Mouse (Mus musculus) hindbrain, embryonic 12.5 days (tissue): Measurements from ENCODE around the gene Cwf19l1. TPM values are rescaled to one million over a fixed set of nuclear protein-coding genes. Genes with fewer than 3 reads are reported as not detected.
A peak's percentile ranks its signal among the peaks of the same experiment; 100 is the strongest.

ENCODE experiments used
- ATAC-seq: fragments of 200-750 bp; cut with Nextera tagmentation; 2 replicates; pipeline ENCODE4 v1.8.0; 2017; ENCODE audit warnings: moderate TSS enrichment; ENCODE audit not compliant: low FRiP score
- H3K27ac ChIP-seq: fragments of 300-500 bp; sonication (generic); 2 replicates; pipeline ENCODE4 v1.5.1; 2016; ENCODE audit warnings: mild to moderate bottlenecking
- H3K27me3 ChIP-seq: fragments of 300-500 bp; sonication (generic); 2 replicates; pipeline ENCODE4 v1.6.1; 2016; ENCODE audit warnings: mild to moderate bottlenecking
- H3K36me3 ChIP-seq: fragments of 300-500 bp; sonication (generic); 2 replicates; pipeline ENCODE4 v1.6.1; 2016; ENCODE audit warnings: mild to moderate bottlenecking
- H3K4me1 ChIP-seq: fragments of 300-500 bp; sonication (generic); 2 replicates; pipeline ENCODE4 v1.6.1; 2016
- H3K4me2 ChIP-seq: fragments of 300-500 bp; sonication (generic); replicated peaks from 2 replicates; pipeline ENCODE4 v1.6.1; 2016; ENCODE audit warnings: mild to moderate bottlenecking
- H3K4me3 ChIP-seq: fragments of 300-500 bp; sonication (generic); 2 replicates; pipeline ENCODE4 v1.5.1; 2016; ENCODE audit warnings: mild to moderate bottlenecking
- H3K9ac ChIP-seq: fragments of 300-500 bp; sonication (generic); 2 replicates; pipeline ENCODE4 v1.6.1; 2016; ENCODE audit warnings: mild to moderate bottlenecking, moderate library complexity
- H3K9me3 ChIP-seq: fragments of 300-500 bp; sonication (generic); replicated peaks from 2 replicates; pipeline ENCODE4 v1.6.1; 2016; ENCODE audit warnings: mild to moderate bottlenecking
- WGBS: fragments of 180-500 bp; shearing (Covaris S2); methylation state at CpG from one replicate; pipeline ENCODE4 v1.1.7; 2016; 5-methylcytosine and 5-hydroxymethylcytosine counted together
- polyA plus RNA-seq: library from polyadenylated mRNA; unstranded; fragments of >200 nt; fragmentation: Nextera tagmentation; extraction: Ambion mirVana; gene quantifications from 2 replicates; pipeline ENCODE4 v1.2.1, GENCODE M21; 2016

The Cwf19l1 gene
- polyA plus RNA-seq, 1 experiment from 2014 or later = 35.6 TPM

DNA sequence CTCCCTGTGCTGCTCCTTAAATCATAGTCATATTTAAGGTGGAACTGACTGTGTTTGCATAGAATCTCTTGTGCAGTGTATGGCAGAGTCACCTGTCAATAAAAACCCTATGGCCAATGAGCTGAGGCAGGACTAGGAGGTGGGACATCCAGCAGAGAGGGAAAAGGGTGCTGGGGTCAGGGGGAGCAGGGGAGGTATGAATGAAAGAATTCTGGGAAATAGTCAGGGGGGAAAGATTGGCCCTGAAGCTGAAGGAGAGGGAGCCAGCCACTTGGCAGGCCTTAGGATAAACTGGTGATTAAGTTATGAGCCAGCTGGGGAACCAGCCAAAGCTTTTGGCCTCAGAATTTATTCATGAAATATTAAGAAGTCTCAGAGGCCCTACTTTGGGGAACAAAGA, 26.7 kb downstream of the Cwf19l1 start:
- Histone ChIP-seq H3K4me1 (peaks cover 21% of the 10 kb centered on the region), H3K9me3 (no peaks in the 10 kb centered on the region), H3K27me3 (no peaks in the 10 kb centered on the region), H3K36me3 (peaks cover 41% of the 10 kb centered on the region), H3K4me3 (no peak overlapping the region), H3K9ac (no peak overlapping the region), H3K27ac (no peak overlapping the region), H3K4me2 (no peak overlapping the region)
- ATAC-seq = no peak

DNA sequence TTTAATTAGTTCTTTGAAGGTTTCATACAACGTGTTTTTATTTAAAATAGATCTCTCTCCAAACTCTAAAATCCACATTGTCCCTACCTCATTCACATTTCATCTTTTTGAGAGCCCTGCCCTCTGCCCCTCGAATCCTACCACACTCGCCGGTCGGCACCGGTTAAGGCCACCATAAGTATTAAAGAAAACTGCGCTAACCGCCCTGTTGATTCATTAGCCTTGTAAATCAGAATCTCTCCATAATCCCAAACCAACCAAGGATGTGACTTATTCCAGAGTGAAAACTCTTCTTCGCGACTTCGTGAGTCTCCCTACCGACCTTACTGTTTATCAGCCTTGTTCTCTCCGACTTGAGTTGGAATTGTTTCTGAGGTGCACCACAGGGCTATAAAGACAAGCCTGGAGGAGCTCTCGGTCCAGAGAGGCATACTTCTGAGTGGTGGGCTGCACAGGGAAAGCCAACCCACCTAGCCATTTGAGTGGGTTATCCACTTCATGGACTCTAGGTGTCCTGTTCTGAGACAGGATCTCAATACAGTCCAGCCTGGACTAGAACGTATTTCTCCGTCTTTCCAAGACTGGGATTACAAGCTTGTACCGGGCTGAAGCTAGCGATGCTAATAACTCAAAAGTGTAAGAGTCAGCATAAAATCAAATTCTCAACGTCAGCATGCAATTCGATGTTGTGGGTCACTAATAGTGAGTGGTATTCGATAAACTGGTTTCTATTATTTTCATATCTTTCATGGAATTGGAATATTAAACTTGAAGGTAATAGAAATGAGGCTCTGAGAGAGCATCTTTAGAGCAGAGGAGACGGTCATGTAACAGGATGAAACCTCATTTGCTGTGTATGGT, 27.8 kb downstream of the Cwf19l1 start:
- Histone ChIP-seq H3K9me3 (no peaks in the 10 kb centered on the region), H3K27me3 (no peaks in the 10 kb centered on the region), H3K4me1 (peaks cover 21% of the 10 kb centered on the region), H3K4me3 (peak overlapping the region; percentile 88), H3K4me2 (peak overlapping the region; percentile 78), H3K9ac (peak overlapping the region; percentile 96), H3K27ac (peak overlapping the region; percentile 44; the same call in 1 of the 2 replicates), H3K36me3 (peaks cover 30% of the 10 kb centered on the region)
- 29% methylated on average over 22 of the region's 22 CpGs for WGBS
- ATAC-seq = peak; percentile 73

DNA sequence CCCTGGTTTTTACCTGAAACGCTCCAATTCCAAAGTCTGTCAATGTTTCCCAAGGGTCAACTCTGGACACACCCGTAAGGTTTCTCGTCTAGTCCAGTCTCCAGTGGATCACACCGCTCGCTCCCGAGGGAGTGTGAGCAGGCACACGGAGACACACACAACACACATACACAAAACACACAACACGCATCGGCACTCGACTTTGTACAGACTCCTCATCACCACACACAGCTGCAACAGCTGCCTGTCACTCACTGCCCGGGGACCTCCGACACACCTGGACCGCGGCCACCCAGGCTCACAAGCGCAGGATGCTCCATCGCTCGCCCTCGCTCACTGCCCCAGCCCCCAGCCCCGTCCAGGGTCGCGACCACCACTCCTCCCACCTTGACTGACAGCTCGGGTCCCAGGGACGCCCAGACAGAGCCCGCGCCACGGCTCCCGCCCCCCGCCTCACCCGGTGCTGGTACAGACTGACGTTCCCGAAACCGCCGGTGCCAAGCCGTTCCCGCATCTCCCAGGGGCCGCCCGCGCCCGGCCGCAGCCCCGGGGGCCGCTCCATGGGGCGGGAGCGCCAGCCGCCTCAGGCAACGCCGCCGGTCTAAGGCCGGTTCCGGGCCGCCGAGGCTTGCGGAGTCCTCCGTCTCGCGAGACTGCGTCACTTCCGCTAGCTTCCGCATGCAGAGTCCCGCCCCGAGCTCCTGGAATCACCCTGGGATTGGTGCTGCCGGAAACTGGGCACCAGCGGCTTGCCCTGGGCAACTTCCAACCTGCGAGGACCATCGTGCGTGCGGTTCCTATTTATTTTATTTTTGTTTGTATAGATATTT, 28.6 kb downstream of the Cwf19l1 start, which contains the start of gene Chuk:
Gene Chuk, minus strand, starts transcription at position 650 of the 830 bp plus-strand sequence.
- H3K9ac ChIP-seq = peak within 1 kb of the TSS; percentile 96
- peaks cover 23% of the 10 kb centered on the region for H3K36me3 ChIP-seq
- ATAC-seq = peak; percentile 97
- no peaks in the 10 kb centered on the region for H3K9me3 ChIP-seq
- H3K4me2 ChIP-seq = peak within 1 kb of the TSS; percentile 78
- H3K4me1 ChIP-seq = peaks cover 21% of the 10 kb centered on the region
- H3K27me3 ChIP-seq = no peaks in the 10 kb centered on the region
- H3K4me3 ChIP-seq = peak within 1 kb of the TSS; percentile 88
- H3K27ac ChIP-seq = peak within 1 kb of the TSS; percentile 72
- WGBS = 1% methylated on average over 67 of the region's 67 CpGs

DNA sequence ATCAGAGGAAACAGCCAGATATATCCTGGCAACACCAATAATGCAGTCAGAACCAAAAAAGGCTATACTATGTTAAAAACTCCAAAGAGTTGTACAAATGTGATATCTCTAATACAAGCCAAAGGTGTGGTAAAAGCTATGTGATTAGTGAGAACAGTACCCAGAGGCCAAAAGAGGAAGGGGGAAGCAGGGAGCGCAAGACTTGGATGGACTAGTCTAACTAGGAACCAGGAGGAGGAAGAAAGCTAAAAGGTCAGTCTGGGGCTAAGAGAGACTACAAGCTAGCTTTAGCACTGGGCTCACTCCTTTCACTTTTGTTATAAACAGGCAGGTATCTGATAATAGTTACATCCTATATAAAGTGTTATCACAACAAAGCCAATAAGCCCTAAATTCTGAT, 31.3 kb downstream of the Cwf19l1 start:
- peaks cover 12% of the 10 kb centered on the region for H3K36me3 ChIP-seq
- no peak for ATAC-seq
- H3K4me1 ChIP-seq = peaks cover 21% of the 10 kb centered on the region
- H3K9ac ChIP-seq = no peak overlapping the region
- no peak overlapping the region for H3K27ac ChIP-seq
- H3K4me2 ChIP-seq = no peak overlapping the region
- H3K27me3 ChIP-seq = no peaks in the 10 kb centered on the region
- no peak overlapping the region for H3K4me3 ChIP-seq
- 91% methylated on average over 1 of the region's 1 CpGs for WGBS
- H3K9me3 ChIP-seq = no peaks in the 10 kb centered on the region

DNA sequence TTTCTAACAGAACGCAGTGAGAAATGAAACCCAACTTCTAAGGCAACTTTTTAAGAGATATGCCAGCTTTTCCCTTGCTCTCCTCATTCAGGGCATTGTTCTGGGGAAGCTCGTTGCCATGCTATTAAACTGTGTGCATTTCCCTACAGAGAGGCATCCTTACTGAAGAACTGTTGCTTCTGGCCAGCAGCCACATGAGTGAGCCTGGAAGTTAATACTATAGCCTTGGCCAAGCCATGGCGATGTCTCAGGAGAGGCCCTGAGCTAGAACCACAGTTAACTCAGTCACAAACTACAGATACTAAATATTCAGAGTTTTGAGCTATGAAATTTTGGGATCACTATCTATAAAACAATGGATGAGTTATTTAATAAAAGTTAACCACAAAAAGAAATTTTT, 32.7 kb downstream of the Cwf19l1 start:
- ATAC-seq = no peak
- H3K27me3 ChIP-seq = no peaks in the 10 kb centered on the region
- H3K9ac ChIP-seq = no peak overlapping the region
- H3K4me3 ChIP-seq = no peak overlapping the region
- no peaks in the 10 kb centered on the region for H3K9me3 ChIP-seq
- 96% methylated on average over 3 of the region's 3 CpGs for WGBS
- H3K27ac ChIP-seq = no peak overlapping the region
- no peak overlapping the region for H3K4me2 ChIP-seq
- H3K36me3 ChIP-seq = peaks cover 12% of the 10 kb centered on the region
- peaks cover 19% of the 10 kb centered on the region for H3K4me1 ChIP-seq

DNA sequence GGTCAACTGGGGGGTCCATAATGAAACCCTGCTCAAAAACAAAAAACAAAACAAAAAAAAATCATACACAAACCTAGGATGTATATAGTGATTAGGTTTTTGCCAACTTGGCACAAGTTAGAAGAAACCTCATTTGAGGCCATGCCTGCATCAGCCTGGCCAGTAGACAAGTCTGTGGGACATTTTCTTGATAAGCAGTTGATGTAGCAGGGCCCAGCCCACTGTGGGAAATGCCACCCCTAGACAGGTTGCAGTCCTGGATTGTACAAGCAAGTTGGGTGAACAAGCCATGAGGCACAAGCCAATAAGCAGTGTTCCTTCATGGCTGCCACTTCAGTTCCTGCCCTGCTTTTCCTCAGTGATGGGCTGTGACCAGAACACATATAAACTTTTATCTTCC, 34.8 kb downstream of the Cwf19l1 start:
- H3K27me3 ChIP-seq = no peaks in the 10 kb centered on the region
- H3K9me3 ChIP-seq = no peaks in the 10 kb centered on the region
- H3K4me3 ChIP-seq = no peak overlapping the region
- H3K27ac ChIP-seq = no peak overlapping the region
- H3K4me2 ChIP-seq = no peak overlapping the region
- ATAC-seq = no peak
- no peak overlapping the region for H3K9ac ChIP-seq
- peaks cover 25% of the 10 kb centered on the region for H3K36me3 ChIP-seq
- peaks cover 7% of the 10 kb centered on the region for H3K4me1 ChIP-seq

DNA sequence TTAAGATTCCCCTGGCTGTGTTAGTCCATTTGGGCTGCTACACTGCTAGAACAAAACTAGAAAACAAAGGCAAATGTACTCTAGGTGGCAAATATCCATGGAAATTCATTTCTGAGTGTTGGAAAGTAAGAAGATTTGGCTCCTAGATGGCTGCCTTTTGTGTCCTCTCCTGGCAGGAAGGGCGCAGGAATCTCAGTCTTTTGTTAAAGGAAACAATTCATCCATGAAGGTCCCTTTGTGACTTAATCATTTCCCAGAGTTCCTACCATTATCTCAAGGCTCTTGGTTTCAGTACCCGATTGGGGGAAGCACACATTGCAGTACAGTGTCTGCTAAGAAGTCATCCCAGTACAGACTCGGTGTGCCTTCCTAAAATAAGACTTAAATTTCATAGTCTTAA, 49.4 kb downstream of the Cwf19l1 start:
- H3K4me3 ChIP-seq = no peak overlapping the region
- no peak overlapping the region for H3K4me2 ChIP-seq
- ATAC-seq = no peak
- H3K36me3 ChIP-seq = peaks cover 56% of the 10 kb centered on the region
- 27% methylated on average over 3 of the region's 3 CpGs for WGBS
- H3K9me3 ChIP-seq = no peaks in the 10 kb centered on the region
- H3K4me1 ChIP-seq = no peaks in the 10 kb centered on the region
- H3K27me3 ChIP-seq = no peaks in the 10 kb centered on the region
- no peak overlapping the region for H3K27ac ChIP-seq
- no peak overlapping the region for H3K9ac ChIP-seq

DNA sequence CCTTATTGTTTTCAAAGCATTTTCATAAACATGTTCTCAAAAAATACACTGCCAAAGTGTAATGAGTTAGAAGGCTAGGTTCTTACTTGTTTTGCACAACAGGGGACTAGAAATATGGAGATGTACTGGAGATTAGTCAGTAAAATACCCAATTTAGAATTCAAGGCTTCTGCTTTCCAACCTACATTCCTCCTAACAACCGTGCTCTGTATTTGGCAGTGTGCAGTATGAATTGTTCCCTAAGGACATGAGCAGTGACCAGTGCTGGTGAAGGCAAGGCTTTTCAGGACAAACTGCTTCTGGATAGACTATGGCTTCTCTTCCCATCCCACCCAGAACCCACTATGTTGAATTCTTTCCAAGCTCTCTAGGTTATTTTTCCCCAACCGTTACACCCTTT, 54.8 kb downstream of the Cwf19l1 start:
- H3K9ac ChIP-seq = no peak overlapping the region
- no peak overlapping the region for H3K4me3 ChIP-seq
- ATAC-seq = no peak
- WGBS = 92% methylated on average over 2 of the region's 2 CpGs
- no peak overlapping the region for H3K4me2 ChIP-seq
- no peaks in the 10 kb centered on the region for H3K9me3 ChIP-seq
- no peaks in the 10 kb centered on the region for H3K27me3 ChIP-seq
- no peaks in the 10 kb centered on the region for H3K4me1 ChIP-seq
- H3K27ac ChIP-seq = no peak overlapping the region
- H3K36me3 ChIP-seq = peaks cover 59% of the 10 kb centered on the region

DNA sequence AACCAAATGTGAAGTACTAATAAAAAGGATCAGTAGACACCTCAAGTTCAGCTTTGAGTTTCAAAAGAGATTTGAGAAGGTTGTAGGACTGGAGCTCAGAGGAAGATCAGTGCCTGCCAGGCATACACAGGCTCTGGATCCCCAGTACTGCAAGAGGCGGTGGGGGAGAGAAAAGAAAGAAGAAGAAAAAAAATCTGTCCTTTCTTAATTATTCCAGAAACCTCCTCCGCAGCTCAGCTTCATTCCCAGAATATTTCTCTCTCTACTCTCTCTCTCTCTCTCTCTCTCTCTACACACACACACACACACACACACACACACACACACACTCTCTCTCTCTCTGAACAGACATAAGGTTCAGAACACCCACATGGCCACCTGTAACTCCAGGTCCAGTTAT, 55.7 kb downstream of the Cwf19l1 start:
- Histone ChIP-seq H3K9me3 (no peaks in the 10 kb centered on the region), H3K4me3 (no peak overlapping the region), H3K4me1 (no peaks in the 10 kb centered on the region), H3K27me3 (no peaks in the 10 kb centered on the region), H3K36me3 (peaks cover 59% of the 10 kb centered on the region), H3K4me2 (no peak overlapping the region), H3K9ac (no peak overlapping the region), H3K27ac (no peak overlapping the region)
- ATAC-seq = no peak
- WGBS = 83% methylated on average over 2 of the region's 2 CpGs

DNA sequence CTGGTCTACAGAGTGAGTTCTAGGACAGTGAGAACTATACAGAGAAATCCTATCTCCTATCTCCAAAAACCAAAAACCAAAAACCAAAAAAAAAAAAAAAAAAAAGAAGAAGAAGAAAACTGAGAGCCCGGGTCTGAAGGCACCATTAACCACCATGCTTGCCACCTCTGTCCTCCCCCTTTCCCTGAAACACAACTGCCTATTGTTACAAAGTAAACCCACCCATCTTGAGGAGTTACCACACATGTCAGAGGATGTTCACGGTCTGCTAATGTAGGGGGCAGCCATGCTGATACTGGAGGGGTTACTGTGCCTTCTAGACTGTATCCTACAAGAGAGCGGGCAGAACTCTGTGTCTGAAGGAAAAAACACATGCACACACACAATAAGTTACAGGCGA, 58.7 kb downstream of the Cwf19l1 start:
- no peak overlapping the region for H3K9ac ChIP-seq
- 85% methylated on average over 4 of the region's 4 CpGs for WGBS

DNA sequence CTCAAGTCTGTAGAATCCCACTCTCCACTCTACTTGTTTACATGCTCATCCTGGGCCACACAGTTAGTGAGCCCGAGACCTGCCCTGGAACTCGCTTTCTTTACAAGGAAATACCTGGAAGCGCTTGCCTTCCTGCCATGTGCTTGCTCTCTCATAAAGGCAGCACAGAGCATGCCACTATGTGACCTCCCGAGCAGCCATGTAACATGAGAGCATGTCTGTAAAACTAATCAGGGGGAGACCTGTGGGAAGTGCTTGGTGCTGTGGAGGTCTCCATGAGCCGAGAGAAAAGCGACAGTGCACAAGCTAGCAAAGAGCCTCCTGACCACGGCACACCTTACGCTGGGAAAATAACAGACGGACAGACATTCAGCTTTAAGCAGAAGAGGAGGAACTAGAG, 59.2 kb downstream of the Cwf19l1 start:
- Histone ChIP-seq H3K4me1 (no peaks in the 10 kb centered on the region), H3K9me3 (no peaks in the 10 kb centered on the region), H3K4me3 (no peak overlapping the region), H3K4me2 (no peak overlapping the region), H3K9ac (no peak overlapping the region), H3K27ac (no peak overlapping the region), H3K36me3 (peaks cover 44% of the 10 kb centered on the region), H3K27me3 (no peaks in the 10 kb centered on the region)
- 74% methylated on average over 9 of the region's 9 CpGs for WGBS
- ATAC-seq = no peak

More for the DNA sequence above, 58.7 kb downstream of the Cwf19l1 start:
- H3K4me3 ChIP-seq = no peak overlapping the region
- no peak overlapping the region for H3K27ac ChIP-seq
- no peak overlapping the region for H3K4me2 ChIP-seq
- no peaks in the 10 kb centered on the region for H3K9me3 ChIP-seq
- H3K27me3 ChIP-seq = no peaks in the 10 kb centered on the region
- H3K4me1 ChIP-seq = no peaks in the 10 kb centered on the region
- peaks cover 47% of the 10 kb centered on the region for H3K36me3 ChIP-seq
- ATAC-seq = no peak

DNA sequence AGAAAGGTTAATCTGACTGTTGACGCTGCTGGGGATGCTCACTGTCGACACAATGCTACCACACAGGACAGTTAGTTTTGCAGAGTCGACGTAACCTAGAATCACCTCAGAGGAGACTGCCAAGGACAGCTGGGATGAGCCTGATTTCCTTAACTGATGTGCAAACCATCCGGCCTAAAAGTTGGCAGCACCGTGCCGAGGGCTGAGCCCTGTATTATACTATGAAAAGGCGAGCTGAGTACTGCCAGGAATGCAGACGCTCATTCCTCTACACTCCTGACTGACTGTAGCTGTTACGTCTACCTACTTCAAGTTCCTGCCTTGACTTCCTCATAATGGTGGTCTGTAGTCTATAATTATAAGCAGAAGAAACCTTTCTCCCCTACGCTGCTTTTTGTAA, 60.7 kb downstream of the Cwf19l1 start:
- 88% methylated on average over 11 of the region's 11 CpGs for WGBS
- H3K4me1 ChIP-seq = 0 out of 2 replicates have a peak, but pooled peaks cover 1% of the 10 kb centered on the region
- H3K27me3 ChIP-seq = no peaks in the 10 kb centered on the region
- ATAC-seq = no peak
- no peak overlapping the region for H3K4me2 ChIP-seq
- H3K9me3 ChIP-seq = no peaks in the 10 kb centered on the region
- no peak overlapping the region for H3K9ac ChIP-seq
- H3K27ac ChIP-seq = no peak overlapping the region
- peaks cover 36% of the 10 kb centered on the region for H3K36me3 ChIP-seq
- H3K4me3 ChIP-seq = no peak overlapping the region
